Mouse (Mus musculus): Measurements from ENCODE around the gene Tfeb. TPM values are rescaled to one million over a fixed set of nuclear protein-coding genes. Genes with fewer than 3 reads are reported as not detected.

The Tfeb gene
- total and polyA plus RNA-seq, 3 experiments, result 16.4 to 22.8 TPM; not detected in 1

- DNase-seq (ENCODE audit: low read depth, low spot score), result no peak
- no peaks in the 10 kb centered on the region for H3K9me3 ChIP-seq (replicated peaks; ENCODE audit: insufficient read depth, low read length)
- no peaks in the 10 kb centered on the region for H3K36me3 ChIP-seq (ENCODE audit: control insufficient read depth in 1 of 2, insufficient read depth in 2 of 2, low read length in 2 of 2)
- no peak overlapping the region for H3K4me3 ChIP-seq (ENCODE audit: control insufficient read depth in 1 of 2, insufficient read depth in 1 of 2, low read depth in 2 of 2, low read length in 2 of 2)
- no peaks in the 10 kb centered on the region for H3K4me1 ChIP-seq (ENCODE audit: control insufficient read depth in 1 of 2, insufficient read depth in 2 of 2, low read length in 2 of 2)
- no peak overlapping the region for H3K27ac ChIP-seq (ENCODE audit: control insufficient read depth, low read depth, low read length)
- H3K9ac ChIP-seq (ENCODE audit: control insufficient read depth, low read depth, low read length, poor library complexity, severe bottlenecking), result no peak overlapping the region
- TF ChIP-seq GATA1 (IDR thresholded peaks at IDR 0.05; ENCODE audit: low read depth, low read length) (no peak), CHD2 (IDR thresholded peaks at IDR 0.05; ENCODE audit: low read length) (no peak), HCFC1 (IDR thresholded peaks at IDR 0.05; ENCODE audit: low read depth, low read length) (no peak), MYB (IDR thresholded peaks at IDR 0.05; ENCODE audit: low read depth, low read length) (no peak), POLR2A (IDR thresholded peaks at IDR 0.05; ENCODE audit: control insufficient read depth in 1 of 2, insufficient read depth in 1 of 2, low read depth in 1 of 2, low read length in 2 of 2, poor library complexity in 1 of 2) (no peak), UBTF (IDR thresholded peaks at IDR 0.05; ENCODE audit: borderline replicate concordance, insufficient read depth, low read depth, low read length) (no peak), SIN3A (IDR thresholded peaks at IDR 0.05; ENCODE audit: low read length) (no peak), CTCF (IDR thresholded peaks at IDR 0.05 in 2 of 3, conservative IDR thresholded peaks at IDR 0.05 in 1 of 3; ENCODE audit: control insufficient read depth in 1 of 3, insufficient read depth in 1 of 3, low read depth in 2 of 3, low read length in 3 of 3, poor library complexity in 1 of 3, severe bottlenecking in 1 of 3) (no peak), MAX (IDR thresholded peaks at IDR 0.05; ENCODE audit: low read length) (no peak), ZKSCAN1 (IDR thresholded peaks at IDR 0.05; ENCODE audit: low read depth, low read length) (no peak), MEF2A (IDR thresholded peaks at IDR 0.05; ENCODE audit: extremely low read depth, insufficient replicate concordance, low read depth, low read length, poor library complexity, severe bottlenecking) (no peak), MAFK (IDR thresholded peaks at IDR 0.05; ENCODE audit: borderline replicate concordance, low read depth, low read length) (no peak), JUND (IDR thresholded peaks at IDR 0.05; ENCODE audit: low read depth, low read length) (no peak), E2F4 (IDR thresholded peaks at IDR 0.05; ENCODE audit: borderline replicate concordance, low read depth, low read length) (no peak)
- H3K79me2 ChIP-seq (ENCODE audit: control insufficient read depth, insufficient read depth, low read length, poor library complexity), result no peaks in the 10 kb centered on the region
- no peaks in the 10 kb centered on the region for H3K27me3 ChIP-seq (ENCODE audit: control insufficient read depth in 1 of 2, insufficient read depth in 2 of 2, low read length in 2 of 2)
These were observed 96.3 kb downstream of the Tfeb start for GRCm38 (mm10) chr17:47833029-47833627.

GRCm38 (mm10) chr17:47833628-47834481, 97.0 kb downstream of the Tfeb start:
- no peaks in the 10 kb centered on the region for H3K9me3 ChIP-seq (replicated peaks; ENCODE audit: insufficient read depth, low read length)
- H3K4me1 ChIP-seq (ENCODE audit: control insufficient read depth in 1 of 2, insufficient read depth in 2 of 2, low read length in 2 of 2), result no peaks in the 10 kb centered on the region
- H3K9ac ChIP-seq (ENCODE audit: control insufficient read depth, low read depth, low read length, poor library complexity, severe bottlenecking), result no peak overlapping the region
- no peak for DNase-seq (ENCODE audit: low read depth, low spot score)
- no peak overlapping the region for H3K27ac ChIP-seq (ENCODE audit: control insufficient read depth, low read depth, low read length)
- no peak for TF ChIP-seq USF1 (IDR thresholded peaks at IDR 0.05; ENCODE audit: low read depth, low read length)
- TF ChIP-seq TBP (IDR thresholded peaks at IDR 0.05; ENCODE audit: low read depth, low read length), result no peak
- TF ChIP-seq RAD21 (IDR thresholded peaks at IDR 0.05; ENCODE audit: low read depth, low read length), result no peak
- no peaks in the 10 kb centered on the region for H3K36me3 ChIP-seq (ENCODE audit: control insufficient read depth in 1 of 2, insufficient read depth in 2 of 2, low read length in 2 of 2)
- H3K27me3 ChIP-seq (ENCODE audit: control insufficient read depth in 1 of 2, insufficient read depth in 2 of 2, low read length in 2 of 2), result no peaks in the 10 kb centered on the region
- no peak overlapping the region for H3K4me3 ChIP-seq (ENCODE audit: control insufficient read depth in 1 of 2, insufficient read depth in 1 of 2, low read depth in 2 of 2, low read length in 2 of 2)
- H3K79me2 ChIP-seq (ENCODE audit: control insufficient read depth, insufficient read depth, low read length, poor library complexity), result no peaks in the 10 kb centered on the region
